8 mouse cellular contexts compared by ENCODE assay signal in genomic region chr7:19309278-19309883, GRCm38 (mm10). TPM values are rescaled to one million over a fixed set of nuclear protein-coding genes. Genes with fewer than 3 reads are reported as not detected.
DNase-seq lines count a peak whose midpoint lies in the region; ATAC-seq and TF ChIP-seq lines count a peak whose summit lies in the region.

No protein-coding gene starts in this region.

- peak overlapping the region; percentile 95 for H3K4me2 ChIP-seq in hindbrain, embryonic 12.5 days (replicated peaks)
- H3K4me2 ChIP-seq in midbrain, embryonic 15.5 days = peak overlapping the region; percentile 78

- no peak for TF ChIP-seq CTCF in layer of hippocampus, adult 2 months (conservative IDR thresholded peaks at IDR 0.05)

- 1% methylated on average over 48 of the region's 48 CpGs for WGBS in embryonic facial prominence, embryonic 10.5 days
- under 1% methylated on average over 48 of the region's 48 CpGs for WGBS in hindbrain, embryonic 12.5 days
- WGBS in midbrain, embryonic 15.5 days = 1% methylated on average over 48 of the region's 48 CpGs

- no peak for DNase-seq in layer of hippocampus, adult 2 months (ENCODE audit: low spot score in 2 of 2)
- DNase-seq in layer of hippocampus, adult 8-10 months (ENCODE audit: low spot score in 2 of 2) = no peak
- no peak for DNase-seq in embryonic facial prominence, embryonic 10.5 days (ENCODE audit: low spot score)
- DNase-seq in layer of hippocampus, adult 9-11 months = no peak
- DNase-seq in MN1 (ENCODE audit: low spot score) = no peak
- DNase-seq in frontal cortex, postnatal 25 days (ENCODE audit: low spot score in 2 of 2) = no peak

- no peak for ATAC-seq in hindbrain, embryonic 12.5 days (ENCODE audit: low FRiP score)
- no peak for ATAC-seq in midbrain, embryonic 15.5 days (replicated peaks)

- H3K4me3 ChIP-seq in layer of hippocampus, adult 2 months = peak overlapping the region; percentile 63
- peak overlapping the region; percentile 82 for H3K4me3 ChIP-seq in embryonic facial prominence, embryonic 10.5 days
- H3K4me3 ChIP-seq in hindbrain, embryonic 12.5 days = peak overlapping the region; percentile 67
- peak overlapping the region; percentile 55 for H3K4me3 ChIP-seq in midbrain, embryonic 15.5 days

- no peak overlapping the region; the same call in 1 of the 2 replicates for H3K27ac ChIP-seq in layer of hippocampus, adult 2 months
- H3K27ac ChIP-seq in embryonic facial prominence, embryonic 10.5 days (replicated peaks) = peak overlapping the region; percentile 63
- H3K27ac ChIP-seq in hindbrain, embryonic 12.5 days = no peak overlapping the region
- no peak overlapping the region for H3K27ac ChIP-seq in midbrain, embryonic 15.5 days

- H3K4me1 ChIP-seq in embryonic facial prominence, embryonic 10.5 days = peaks cover 39% of the 10 kb centered on the region
- peaks cover 28% of the 10 kb centered on the region for H3K4me1 ChIP-seq in hindbrain, embryonic 12.5 days
- peaks cover 35% of the 10 kb centered on the region for H3K4me1 ChIP-seq in midbrain, embryonic 15.5 days

- H3K9ac ChIP-seq in hindbrain, embryonic 12.5 days = peak overlapping the region; percentile 47; the same call in 1 of the 2 replicates
- H3K9ac ChIP-seq in midbrain, embryonic 15.5 days = peak overlapping the region; percentile 7; the same call in 1 of the 2 replicates

- H3K36me3 ChIP-seq in embryonic facial prominence, embryonic 10.5 days (replicated peaks) = no peaks in the 10 kb centered on the region
- no peaks in the 10 kb centered on the region for H3K36me3 ChIP-seq in hindbrain, embryonic 12.5 days
- H3K36me3 ChIP-seq in midbrain, embryonic 15.5 days (replicated peaks) = no peaks in the 10 kb centered on the region

- H3K27me3 ChIP-seq in embryonic facial prominence, embryonic 10.5 days (replicated peaks; ENCODE audit: low read depth, poor library complexity, severe bottlenecking) = peaks cover 64% of the 10 kb centered on the region
- peaks cover 62% of the 10 kb centered on the region for H3K27me3 ChIP-seq in hindbrain, embryonic 12.5 days
- peaks cover 51% of the 10 kb centered on the region for H3K27me3 ChIP-seq in midbrain, embryonic 15.5 days (replicated peaks)

- no peaks in the 10 kb centered on the region for H3K9me3 ChIP-seq in embryonic facial prominence, embryonic 10.5 days
- no peaks in the 10 kb centered on the region for H3K9me3 ChIP-seq in hindbrain, embryonic 12.5 days (replicated peaks)
- H3K9me3 ChIP-seq in midbrain, embryonic 15.5 days = no peaks in the 10 kb centered on the region

RNA-seq across cellular contexts. Expression of gene Fosb, which starts 0.5 kb away (rescaled TPM):
- total RNA-seq in layer of hippocampus, adult 2 months (2021) = 10 to 100 TPM; 12.8 to 14.1 TPM
- 10 to 100 TPM in 3 of 4 experiments, 1 to 10 TPM in 1; 5.4 to 13.8 (median 10.7) TPM for total RNA-seq in layer of hippocampus, adult 8-10 months (2022)
- polyA plus RNA-seq in embryonic facial prominence, embryonic 10.5 days (2016; fragmentation: Nextera tagmentation; extraction: Ambion mirVana) = 0.09 TPM in 1 of 2 replicates, not detected in the other
- 0.10 TPM in 1 of 2 replicates, not detected in the other for polyA plus RNA-seq in hindbrain, embryonic 12.5 days (2016; fragmentation: Nextera tagmentation; extraction: Ambion mirVana)
- 0.08 TPM in 1 of 2 replicates, not detected in the other for polyA plus RNA-seq in midbrain, embryonic 15.5 days (2015; fragmentation: Nextera tagmentation; extraction: Ambion mirVana)

RNA-seq across cellular contexts. Expression of gene Rtn2, which starts 27.0 kb away (rescaled TPM):
- 10 to 100 TPM; 90.3 to 92.7 TPM for total RNA-seq in layer of hippocampus, adult 2 months (2021)
- 10 to 100 TPM; 76.6 to 96.7 (median 85.4) TPM for total RNA-seq in layer of hippocampus, adult 8-10 months (2022)
- 16.6 and 18.8 TPM in 2 replicates for polyA plus RNA-seq in embryonic facial prominence, embryonic 10.5 days (2016; fragmentation: Nextera tagmentation; extraction: Ambion mirVana)
- polyA plus RNA-seq in hindbrain, embryonic 12.5 days (2016; fragmentation: Nextera tagmentation; extraction: Ambion mirVana) = 67.8 and 68.0 TPM in 2 replicates
- polyA plus RNA-seq in midbrain, embryonic 15.5 days (2015; fragmentation: Nextera tagmentation; extraction: Ambion mirVana) = 112 and 121 TPM in 2 replicates

RNA-seq across cellular contexts. Expression of gene Ppm1n, which starts 29.5 kb away (rescaled TPM):
- not detected for total RNA-seq in layer of hippocampus, adult 2 months (2021)
- total RNA-seq in layer of hippocampus, adult 8-10 months (2022) = under 1 TPM in 1 of 4 experiments, not detected in 3; 0.28 TPM
- polyA plus RNA-seq in embryonic facial prominence, embryonic 10.5 days (2016; fragmentation: Nextera tagmentation; extraction: Ambion mirVana) = 0.25 TPM in 1 of 2 replicates, not detected in the other
- polyA plus RNA-seq in hindbrain, embryonic 12.5 days (2016; fragmentation: Nextera tagmentation; extraction: Ambion mirVana) = 0.17 TPM in 1 of 2 replicates, not detected in the other
- 1.1 and 1.7 TPM in 2 replicates for polyA plus RNA-seq in midbrain, embryonic 15.5 days (2015; fragmentation: Nextera tagmentation; extraction: Ambion mirVana)

RNA-seq across cellular contexts. Expression of gene Ercc1, which starts 35.2 kb away (rescaled TPM):
- 10 to 100 TPM; 51.7 to 51.9 TPM for total RNA-seq in layer of hippocampus, adult 2 months (2021)
- total RNA-seq in layer of hippocampus, adult 8-10 months (2022) = 10 to 100 TPM; 41.9 to 47.8 (median 43.2) TPM
- 102 and 107 TPM in 2 replicates for polyA plus RNA-seq in embryonic facial prominence, embryonic 10.5 days (2016; fragmentation: Nextera tagmentation; extraction: Ambion mirVana)
- polyA plus RNA-seq in hindbrain, embryonic 12.5 days (2016; fragmentation: Nextera tagmentation; extraction: Ambion mirVana) = 95.6 and 96.8 TPM in 2 replicates
- polyA plus RNA-seq in midbrain, embryonic 15.5 days (2015; fragmentation: Nextera tagmentation; extraction: Ambion mirVana) = 80.2 and 83.3 TPM in 2 replicates

RNA-seq across cellular contexts. Expression of gene Vasp, which starts 37.8 kb away (rescaled TPM):
- total RNA-seq in layer of hippocampus, adult 2 months (2021) = 10 to 100 TPM; 15.7 to 17.1 TPM
- total RNA-seq in layer of hippocampus, adult 8-10 months (2022) = 10 to 100 TPM; 17.4 to 26.8 (median 19.5) TPM
- 56.7 and 61.1 TPM in 2 replicates for polyA plus RNA-seq in embryonic facial prominence, embryonic 10.5 days (2016; fragmentation: Nextera tagmentation; extraction: Ambion mirVana)
- polyA plus RNA-seq in hindbrain, embryonic 12.5 days (2016; fragmentation: Nextera tagmentation; extraction: Ambion mirVana) = 52.7 and 60.3 TPM in 2 replicates
- polyA plus RNA-seq in midbrain, embryonic 15.5 days (2015; fragmentation: Nextera tagmentation; extraction: Ambion mirVana) = 35.9 and 37.4 TPM in 2 replicates
